Mouse (Mus musculus) urinary bladder, adult 2 months (tissue): ENCODE data around the gene Hoxd8. TPM values are rescaled to one million over a fixed set of nuclear protein-coding genes. Genes with fewer than 3 reads are reported as not detected.

Experiments used
- DNase-seq: peaks from one replicate; pipeline ENCODE4 v3.0.0; 2022; ENCODE audit warnings: low spot score
- polyA plus RNA-seq: library from polyadenylated mRNA; depleted of rRNA; stranded (reverse); fragments of >200 nt; gene quantifications from 2 replicates; pipeline ENCODE4 v1.2.3, GENCODE M21; 2012; rRNA removed

Gene Hoxd8
- polyA plus RNA-seq = 19.5 and 23.1 TPM in 2 replicates

DNA sequence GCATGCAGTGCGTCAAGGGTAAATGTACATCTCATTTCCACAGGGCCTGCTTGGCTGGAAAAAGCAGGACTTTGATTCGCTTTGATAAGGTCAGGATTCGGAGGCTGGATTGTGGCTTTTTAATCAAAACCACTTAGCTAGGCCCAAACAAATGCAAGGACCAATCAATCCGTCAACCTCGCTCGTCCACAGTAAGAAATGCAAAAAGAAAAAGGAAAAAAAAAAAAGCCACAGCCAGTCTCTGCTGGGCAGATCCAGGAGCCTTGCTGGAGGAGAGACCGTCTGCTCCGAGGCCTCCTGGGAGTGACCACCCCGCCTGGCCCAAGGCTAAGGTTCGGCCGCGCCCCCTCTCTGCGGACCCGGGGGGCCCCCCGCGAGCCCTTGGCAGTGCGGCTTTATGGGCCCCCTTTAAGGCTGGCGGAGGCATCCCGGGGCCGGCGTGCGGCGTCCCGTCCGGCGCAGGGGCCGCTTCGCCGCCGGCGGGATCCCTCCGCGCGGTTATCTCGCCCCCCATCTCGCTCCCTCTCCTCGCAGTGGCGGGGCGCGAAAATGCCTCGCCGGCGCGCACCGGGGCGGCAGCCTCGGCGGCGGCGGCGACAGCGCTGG, at the start of gene Hoxd8:
Gene Hoxd8 (plus strand): TSS at position 223 of the 606 bp plus-strand sequence.
- DNase-seq = peak; percentile 84

DNA sequence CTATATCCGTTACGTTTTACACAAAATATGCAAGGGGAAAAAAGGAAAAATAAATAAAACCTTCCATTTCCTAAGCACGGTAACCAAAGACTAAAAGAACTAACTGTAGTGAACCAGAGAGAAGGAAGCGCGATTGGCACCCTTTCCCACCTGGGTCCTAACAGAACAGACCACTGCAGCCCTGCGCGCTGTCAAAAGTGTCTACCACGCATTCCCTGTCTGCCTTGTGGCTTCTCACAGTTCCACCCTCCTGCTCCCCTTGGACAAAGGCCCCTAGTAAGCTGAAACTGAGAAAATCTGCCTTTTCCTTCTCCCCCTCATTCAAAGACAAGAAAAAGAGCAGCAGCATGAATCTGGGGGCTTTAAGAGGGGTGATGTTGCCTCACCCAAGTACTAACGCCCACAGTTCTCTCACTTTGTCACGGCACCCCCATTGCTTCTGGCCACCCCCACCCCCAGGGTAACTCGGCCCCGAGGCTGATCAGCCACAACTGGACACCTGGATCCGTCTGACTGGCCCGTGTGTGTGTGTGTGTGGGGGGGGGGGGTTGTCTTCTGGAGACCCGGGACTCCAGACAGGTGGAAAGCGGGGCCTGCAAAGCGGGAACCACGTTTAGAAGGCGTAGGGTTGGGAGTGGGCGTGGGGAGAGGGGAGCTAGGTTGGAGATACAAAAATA, 49.5 kb upstream of the Hoxd8 start:
- no peak for DNase-seq

DNA sequence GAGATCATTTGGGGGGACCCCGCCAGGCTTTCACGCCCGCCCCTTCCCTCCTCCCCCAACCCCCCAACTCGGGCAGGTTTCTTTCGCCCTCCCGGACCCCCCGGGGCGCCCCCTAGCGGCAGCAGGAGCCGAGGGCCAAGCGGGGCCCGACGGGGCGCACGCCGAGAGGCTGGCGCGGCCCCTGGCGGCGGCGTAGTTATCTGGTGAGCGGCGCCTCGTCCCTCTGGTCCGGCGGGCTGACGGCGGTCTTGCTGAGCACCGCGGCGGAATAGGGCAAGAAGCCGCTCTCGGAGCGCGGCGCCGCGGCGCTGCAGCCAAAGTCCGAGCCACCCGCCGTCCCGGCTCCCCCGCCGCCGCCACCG, 49.0 kb upstream of the Hoxd8 start:
- peak; percentile 49 for DNase-seq

DNA sequence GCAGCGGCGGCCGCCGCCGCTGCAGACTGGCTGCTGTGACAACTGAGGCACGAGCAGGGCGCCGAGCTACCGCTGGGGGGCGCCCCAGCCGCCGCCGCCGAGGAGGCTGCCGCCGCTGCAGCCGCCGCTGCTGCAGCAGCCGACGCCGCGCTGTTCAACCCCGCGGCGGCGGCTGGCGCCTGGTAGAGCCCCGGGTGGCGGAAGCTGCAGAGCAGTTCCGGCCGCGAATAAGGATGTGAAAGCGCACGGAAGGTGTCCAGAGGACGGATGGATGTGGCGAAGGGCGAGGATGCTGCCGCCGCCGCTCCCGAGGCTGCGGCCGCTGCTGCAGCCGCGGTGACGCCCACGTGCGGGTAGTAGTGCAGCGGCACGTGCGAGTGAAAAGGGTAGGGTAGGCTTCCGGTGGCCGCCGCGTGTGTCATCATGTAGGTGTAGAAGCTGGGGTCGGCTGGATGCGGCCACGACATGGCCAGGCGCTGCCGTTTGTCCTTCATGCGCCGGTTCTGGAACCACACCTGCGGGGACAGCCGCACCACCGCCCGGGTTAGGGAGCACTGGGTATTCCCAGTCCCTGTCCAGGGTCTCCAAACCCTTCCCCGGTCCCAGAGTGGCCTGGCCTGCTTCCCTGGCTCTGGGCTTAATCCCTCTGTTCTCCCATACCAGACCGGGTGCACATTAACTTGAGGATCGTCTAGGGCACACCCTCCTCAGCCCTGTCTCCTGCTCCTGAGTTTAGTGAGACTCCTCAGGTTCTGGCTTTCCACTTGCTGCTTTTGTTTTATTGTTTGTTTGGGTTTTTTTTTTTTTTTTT, 48.4 kb upstream of the Hoxd8 start:
- DNase-seq = no peak

DNA sequence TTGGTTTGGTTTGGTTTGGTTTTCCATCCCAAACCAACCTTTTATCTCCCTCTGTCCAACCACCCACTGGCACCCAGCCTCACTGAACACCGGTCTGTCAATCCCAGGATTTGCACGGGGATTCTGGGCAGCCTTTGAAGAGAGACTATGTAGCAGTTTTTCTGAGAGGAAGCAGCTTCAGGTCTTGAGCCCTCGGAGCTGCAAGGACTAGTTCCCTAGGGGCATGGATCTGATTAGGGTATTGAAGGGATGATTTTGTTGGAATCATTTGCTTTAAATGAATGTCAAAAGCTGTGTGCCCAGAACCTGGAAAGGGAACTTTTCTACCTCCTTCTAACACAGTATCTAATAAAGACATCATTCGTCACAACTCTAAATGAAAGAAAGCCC, 47.8 kb upstream of the Hoxd8 start:
- no peak for DNase-seq

DNA sequence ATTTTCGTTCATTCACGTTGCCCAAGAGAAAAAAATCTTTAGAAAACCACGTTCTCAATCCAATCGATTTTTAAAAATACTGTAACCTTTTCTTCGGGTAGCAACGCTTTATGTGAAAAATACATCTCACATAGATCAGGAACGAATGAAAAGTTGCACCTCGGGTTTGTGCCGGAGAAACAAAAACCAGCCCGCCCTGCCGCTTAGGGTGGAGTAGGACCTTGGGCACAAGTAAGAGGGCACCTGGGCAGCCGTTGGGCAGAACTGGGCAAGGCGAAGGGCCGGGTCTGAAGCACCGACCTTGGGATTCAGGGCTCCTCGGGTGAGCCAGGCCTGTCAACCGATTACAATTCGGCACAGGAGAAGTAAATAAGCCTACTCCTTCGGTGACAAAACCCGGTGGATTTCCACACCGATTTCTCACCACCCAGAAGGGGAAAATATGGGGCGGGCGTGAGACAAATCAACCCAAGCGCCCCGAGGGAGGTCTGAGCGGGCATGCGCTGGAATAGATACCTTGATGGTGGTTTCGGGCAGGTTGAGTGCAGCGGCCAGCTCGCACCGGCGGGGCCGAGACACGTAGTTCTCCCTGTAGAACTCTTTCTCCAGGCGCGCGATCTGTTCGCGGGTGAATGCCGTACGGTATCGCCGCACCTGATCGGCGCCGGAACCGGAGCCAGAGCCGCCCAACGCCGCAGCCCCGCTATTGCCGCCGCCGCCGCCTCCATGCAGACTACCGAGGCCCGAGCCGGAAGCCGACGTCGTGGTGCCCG, 47.0 kb upstream of the Hoxd8 start:
- DNase-seq = peak; percentile 31

DNA sequence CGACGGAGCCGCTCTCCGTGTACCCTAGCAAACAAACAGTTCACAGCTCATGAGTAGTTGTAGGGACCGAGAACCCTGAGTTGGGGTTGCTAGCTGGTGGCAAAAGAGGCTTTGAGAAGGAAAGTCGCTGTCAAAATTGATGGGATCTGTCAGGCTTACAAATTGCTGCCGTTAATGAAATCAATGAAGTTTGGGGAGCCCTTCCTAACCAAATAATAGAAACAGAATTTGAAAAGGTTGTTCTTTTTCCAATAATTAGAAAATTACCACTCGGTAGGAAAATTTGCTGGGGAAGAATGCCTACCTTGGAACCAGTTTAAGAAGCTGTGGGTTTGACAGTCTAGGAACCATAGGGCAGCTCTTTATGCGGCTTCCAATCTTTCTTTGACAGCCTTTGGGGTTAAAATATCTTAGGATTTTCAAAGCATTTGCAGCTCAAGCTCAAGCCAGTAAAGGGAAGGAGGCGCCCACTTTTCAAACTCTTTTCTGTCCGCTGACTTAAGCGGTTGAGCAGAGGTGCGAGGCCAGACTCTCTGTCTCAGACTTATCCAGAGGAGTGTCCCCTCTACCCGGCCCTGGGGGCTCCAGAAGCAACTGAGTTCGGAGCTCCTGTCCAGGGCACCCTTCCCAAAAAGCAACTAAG, 46.3 kb upstream of the Hoxd8 start:
- DNase-seq = no peak

DNA sequence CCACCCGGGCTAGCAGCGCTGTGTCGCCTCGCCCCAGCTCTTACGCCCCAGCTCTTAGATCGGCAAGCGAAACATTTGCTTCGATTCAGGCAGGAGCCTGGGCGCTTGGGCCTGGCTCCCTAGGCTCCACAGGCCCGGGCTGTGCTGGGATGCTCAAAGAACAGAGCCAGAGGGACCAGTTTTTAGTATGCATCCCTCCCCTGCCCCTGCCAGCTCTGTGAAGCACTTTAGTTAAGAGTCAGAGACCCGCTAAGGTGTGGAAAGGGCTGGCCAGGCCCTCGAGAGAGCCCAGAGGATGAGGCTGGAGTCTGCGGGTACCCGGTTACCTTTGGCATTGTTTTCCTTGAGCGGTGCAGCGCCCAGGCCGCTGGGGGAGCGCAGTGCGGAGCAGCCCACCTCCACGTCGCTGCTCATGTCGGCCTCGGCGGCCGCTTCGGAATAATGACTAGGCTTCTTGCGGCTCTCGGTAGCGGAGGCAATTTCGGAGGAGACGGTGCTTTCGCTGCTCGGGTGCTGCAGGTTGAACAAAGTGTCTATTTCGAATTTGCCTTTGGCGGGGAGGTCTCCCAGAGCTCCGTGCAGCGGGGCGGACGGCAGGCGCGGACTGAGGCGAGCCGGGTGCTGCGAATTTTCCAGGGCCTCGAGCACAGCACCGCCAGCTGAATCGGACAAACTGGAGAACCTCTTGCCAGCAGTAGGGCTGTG, 45.6 kb upstream of the Hoxd8 start:
- DNase-seq = no peak

DNA sequence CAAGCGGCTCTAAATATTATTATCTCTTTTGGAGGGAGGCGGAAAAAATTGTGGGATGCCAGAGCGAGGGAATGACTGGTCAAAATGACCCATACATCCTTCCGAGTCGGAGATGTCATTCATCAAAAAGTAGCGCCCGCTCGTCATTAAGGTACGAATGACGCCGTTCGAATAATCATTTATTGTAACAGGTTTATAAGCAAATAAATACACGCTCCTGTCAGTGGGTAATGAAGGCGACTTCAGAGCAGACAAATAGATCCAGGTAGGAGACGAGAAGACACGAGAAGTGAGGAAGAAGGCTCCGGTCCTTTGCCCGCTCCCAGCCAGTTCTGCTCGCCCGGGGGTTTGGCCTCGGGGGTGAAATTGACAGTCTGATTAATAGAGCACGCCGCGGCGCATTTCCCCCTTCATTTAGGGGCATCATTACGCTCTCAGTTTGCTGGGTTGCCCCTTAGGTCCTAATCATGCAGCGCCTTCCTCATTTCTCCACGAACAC, 44.9 kb upstream of the Hoxd8 start, which contains the start of gene Evx2:
Gene Evx2 (minus strand): TSS at position 51 of the 499 bp plus-strand sequence.
- DNase-seq = no peak

DNA sequence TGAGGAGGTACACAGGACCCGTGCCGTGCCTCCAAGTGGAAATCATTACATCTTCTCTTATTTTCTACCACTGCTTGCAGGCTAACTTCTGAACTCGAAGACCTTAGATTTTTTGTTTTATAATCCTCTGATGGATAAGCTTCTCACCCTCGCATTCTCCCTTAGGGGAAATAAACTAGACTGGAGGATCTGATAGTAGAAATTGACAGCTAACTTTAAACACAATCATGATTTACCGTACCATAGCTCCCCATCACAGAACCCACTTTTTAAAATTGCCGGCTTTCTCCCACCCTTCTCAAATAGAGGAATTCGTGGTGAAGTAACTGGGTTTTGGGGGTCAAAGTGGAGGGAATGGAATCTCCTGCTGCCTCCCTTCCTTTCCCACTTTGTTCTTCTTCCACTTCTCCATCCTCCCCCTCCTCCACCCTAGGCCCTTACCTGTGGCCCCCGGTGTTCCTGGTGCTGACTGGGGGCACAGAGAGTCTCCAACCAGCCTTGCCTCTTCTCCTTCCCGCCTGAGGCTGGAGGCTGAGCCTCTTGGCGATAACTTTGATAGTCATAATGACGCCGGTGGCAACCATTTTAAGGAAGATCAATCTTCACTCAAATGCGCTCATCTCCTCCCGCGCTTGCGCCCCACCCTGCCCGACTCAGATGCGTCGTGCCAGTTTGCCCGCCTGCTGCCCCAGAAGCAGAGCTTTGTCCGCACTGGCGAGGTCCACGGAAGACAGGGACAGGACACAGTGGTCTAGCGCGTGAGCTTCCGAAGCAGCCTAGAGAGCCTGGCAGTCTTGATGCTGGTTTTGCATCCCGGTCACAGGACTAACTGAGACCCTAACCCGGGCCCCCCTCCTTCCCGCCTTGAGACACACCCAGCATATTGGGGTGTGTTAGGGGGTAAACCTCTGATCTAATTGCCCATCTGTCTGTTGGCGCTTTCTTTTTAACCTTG, 43.7 kb upstream of the Hoxd8 start:
- no peak for DNase-seq

DNA sequence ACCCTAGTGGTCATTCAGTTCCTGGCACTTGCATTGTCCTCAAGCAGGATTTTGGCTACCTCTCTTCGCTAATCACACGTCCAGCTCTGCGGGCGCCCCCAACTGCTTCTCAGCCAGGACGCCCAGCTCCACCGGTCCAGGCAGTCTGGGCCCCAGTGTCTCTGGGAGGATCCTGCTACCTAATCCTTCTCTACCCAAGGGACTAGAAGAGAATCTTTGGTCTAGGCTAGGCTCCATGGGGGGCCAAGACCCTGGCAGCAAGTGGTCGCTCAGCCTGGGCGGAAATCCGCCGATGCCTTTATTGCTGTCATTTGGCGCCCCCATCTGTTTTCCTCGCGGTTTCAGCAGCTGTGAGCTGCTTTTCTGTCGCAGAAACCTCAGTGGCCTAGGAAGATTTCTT, 42.7 kb upstream of the Hoxd8 start:
- DNase-seq = no peak

DNA sequence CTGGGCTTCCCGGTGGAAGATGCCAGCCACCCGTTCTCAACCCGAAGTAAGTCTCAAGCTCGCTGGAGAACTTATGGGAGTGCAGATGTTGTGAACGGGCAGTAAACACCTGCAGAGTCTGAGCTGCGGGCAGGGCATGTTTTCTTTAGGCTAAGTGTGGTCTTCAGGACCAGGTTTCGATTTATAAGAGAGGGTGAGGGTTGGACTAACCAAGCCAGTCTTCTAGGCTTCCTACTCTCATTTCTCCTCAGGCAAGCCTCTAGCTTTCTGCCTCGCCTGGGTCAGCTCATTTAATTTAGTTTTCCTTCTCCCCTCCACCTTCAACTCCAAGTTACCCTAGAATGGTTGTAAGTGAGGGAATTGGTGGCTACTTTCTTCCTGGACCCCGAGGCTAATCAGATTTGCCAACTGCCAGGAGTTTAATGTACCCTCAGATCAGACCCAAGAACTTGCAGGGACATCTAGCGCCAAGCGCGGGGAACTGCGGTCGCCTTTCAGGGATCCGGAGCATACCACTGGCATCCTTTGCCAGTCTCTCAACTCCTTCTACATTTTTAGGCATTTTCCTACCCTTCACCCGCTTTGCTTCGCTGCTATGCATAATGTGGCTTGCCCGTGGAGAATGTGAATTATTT, 41.0 kb upstream of the Hoxd8 start:
- no peak for DNase-seq

DNA sequence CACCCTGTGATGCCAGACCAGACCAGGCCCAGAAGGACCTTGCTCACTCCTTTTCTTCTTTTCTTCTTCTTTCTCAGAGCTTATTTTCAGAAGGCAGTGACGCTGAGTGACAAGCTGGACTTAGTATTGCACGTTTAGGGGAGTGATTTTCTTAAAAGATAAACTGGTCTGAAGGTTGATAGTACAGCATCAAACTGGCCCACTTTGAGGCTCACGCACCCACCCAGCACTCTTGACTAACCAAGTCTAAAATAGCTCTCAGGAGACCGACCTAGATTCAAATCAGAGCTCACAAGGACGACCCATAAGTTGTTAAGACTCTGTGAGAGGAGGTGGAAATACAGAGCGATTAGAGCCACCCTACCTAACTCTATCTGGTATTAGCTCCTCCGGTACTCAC, 38.0 kb upstream of the Hoxd8 start:
- no peak for DNase-seq

DNA sequence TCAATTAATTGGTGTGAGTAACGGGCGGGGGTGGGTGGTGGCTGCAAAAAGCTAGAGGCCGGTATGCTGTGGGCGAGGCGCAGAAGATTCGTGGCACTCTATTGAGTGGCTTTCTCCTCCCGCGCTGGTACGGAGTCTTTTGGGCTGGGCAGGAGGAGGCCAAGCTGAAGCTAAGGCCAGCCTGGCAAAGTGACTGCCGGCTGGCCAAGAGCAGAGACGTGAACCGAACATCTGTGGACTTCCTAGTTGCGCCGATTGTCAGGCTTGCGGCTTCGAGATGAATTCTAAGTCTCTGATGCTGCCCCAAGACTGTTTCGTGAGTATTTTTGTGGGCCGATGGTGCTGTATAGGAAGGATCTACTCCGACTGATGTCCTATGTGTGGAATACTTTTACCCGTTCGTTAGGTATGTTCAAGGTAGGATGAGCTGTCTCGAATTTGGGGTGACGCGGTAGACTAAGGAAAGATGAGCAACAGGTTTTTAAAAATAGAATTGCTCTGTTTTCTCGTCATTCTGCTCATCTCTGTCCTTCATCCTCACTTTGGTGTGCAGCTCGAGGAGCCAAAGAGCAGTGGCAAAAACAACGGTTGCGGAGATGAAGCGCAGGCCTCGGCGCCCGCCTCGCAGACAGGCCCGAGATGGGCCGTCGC, 37.1 kb upstream of the Hoxd8 start:
- DNase-seq = no peak

DNA sequence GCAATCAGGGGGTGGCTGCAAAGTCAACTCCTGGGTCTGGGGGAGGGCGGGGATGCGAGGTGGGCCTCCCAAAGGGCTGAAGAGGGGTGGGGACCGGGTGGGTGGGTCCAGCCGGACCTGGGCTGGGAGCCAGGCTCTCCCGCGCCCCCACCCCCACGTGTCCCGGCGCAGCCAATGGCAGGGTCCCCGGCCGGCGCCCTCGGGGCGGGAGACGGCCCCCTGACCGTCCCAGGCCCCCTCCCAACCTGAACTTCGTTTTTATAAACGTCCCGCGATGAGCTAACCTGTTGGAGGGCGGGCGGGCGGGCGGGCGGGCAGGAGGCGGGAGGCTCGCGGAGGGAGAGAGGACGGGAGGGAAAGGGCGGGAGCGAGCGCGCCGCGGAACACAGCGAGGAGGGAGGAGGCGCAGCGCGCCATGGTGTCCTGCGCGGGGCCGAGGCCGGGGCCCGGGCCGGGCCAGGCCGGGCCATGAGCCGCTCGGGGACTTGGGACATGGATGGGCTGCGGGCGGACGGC, 36.5 kb upstream of the Hoxd8 start, which contains the start of gene Hoxd13:
Gene Hoxd13 (plus strand): TSS at position 469 of the 516 bp plus-strand sequence.
- no peak for DNase-seq

DNA sequence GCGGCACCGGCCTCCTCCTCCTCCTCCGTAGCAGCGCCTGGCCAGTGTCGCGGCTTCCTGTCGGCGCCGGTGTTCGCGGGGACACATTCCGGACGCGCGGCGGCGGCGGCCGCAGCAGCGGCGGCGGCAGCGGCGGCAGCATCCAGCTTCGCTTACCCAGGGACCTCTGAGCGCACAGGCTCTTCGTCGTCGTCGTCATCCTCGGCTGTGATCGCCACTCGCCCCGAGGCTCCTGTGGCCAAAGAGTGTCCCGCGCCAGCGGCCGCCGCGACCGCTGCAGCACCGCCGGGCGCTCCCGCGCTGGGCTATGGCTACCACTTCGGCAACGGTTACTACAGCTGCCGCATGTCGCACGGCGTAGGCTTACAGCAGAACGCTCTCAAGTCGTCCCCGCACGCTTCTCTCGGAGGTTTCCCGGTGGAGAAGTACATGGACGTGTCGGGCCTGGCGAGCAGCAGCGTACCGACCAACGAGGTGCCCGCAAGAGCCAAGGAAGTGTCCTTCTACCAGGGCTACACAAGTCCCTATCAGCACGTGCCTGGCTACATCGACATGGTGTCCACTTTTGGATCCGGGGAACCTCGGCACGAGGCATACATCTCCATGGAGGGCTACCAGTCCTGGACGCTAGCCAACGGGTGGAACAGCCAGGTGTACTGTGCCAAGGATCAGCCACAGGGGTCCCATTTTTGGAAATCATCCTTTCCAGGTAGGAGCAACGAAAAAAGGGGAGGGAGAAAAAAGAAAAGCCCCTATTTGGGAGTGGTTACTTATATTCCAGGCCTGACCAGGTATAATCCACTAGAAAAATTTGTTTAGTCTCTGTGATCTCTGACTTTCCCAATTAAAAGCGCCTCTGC, 35.8 kb upstream of the Hoxd8 start:
- no peak for DNase-seq

DNA sequence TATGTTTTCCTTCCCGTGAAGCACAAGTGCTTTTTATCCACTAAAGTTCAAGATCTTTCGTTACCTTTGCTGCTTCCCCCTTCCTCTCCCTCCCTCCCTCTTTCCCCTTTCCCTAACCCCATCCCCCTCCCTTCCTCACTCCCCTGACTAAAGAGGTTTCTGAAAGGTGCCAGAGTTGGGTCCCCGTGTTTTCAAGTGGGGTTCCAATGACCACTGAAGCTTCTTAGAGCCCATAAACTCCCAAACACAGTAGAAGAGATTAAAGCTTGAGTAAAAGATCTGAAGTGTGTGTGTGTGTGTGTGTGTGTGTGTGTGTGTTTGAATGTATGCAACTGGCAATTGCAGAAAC, 35.2 kb upstream of the Hoxd8 start:
- no peak for DNase-seq
